Mouse (Mus musculus): ENCODE measurements around the gene Iqck. TPM values are rescaled to one million over a fixed set of nuclear protein-coding genes. Genes with fewer than 3 reads are reported as not detected.
A peak's percentile ranks its signal among the peaks of the same experiment; 100 is the strongest.

The Iqck gene
- total and polyA plus RNA-seq, 3 experiments, result 0.29 to 0.70 (median 0.32) TPM

- Histone ChIP-seq H3K9ac (ENCODE audit: low read depth, low read length) (no peak overlapping the region), H3K4me1 (ENCODE audit: control insufficient read depth, insufficient read depth, low read length) (no peaks in the 10 kb centered on the region), H3K27ac (no peak overlapping the region), H3K79me2 (replicated peaks; ENCODE audit: control insufficient read depth, insufficient read depth, low read length) (no peaks in the 10 kb centered on the region), H3K4me3 (no peak overlapping the region), H3K27me3 (ENCODE audit: control insufficient read depth, insufficient read depth, low read length) (no peaks in the 10 kb centered on the region), H3K36me3 (ENCODE audit: control insufficient read depth, insufficient read depth, low read length) (no peaks in the 10 kb centered on the region)
- WGBS, result 70% methylated on average over 2 of the region's 2 CpGs
- TF ChIP-seq CTCF (IDR thresholded peaks at IDR 0.05) (no peak), EP300 (IDR thresholded peaks at IDR 0.05; ENCODE audit: insufficient read depth, low read depth, low read length) (no peak), POLR2A (IDR thresholded peaks at IDR 0.05; ENCODE audit: insufficient read depth, low read depth, low read length) (no peak)
- DNase-seq, result no peak
- intact Hi-C loops (cut with DNase I), result no loop called here
Observed at GRCm38 (mm10) chr7:119001965-119002364, 146.4 kb downstream of the Iqck start.

DNA sequence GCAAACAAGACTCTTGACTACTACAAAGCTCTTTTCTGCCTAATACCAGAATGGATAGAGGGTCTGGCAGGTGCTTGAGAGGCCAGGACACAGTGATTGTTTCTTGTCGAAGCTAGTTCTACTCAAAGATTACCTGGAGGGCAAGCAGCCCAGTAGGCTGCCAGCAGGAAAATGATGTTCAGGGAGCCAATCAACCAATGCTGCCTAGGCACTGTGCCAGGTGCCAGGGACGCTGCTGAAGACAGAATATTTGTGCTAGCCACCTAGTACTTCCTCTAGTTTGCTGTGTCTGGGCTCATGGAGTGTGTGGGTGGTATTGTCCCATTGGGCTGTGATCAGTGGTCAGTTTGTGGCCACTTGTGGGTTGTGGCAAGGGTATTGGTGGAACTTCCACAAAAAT lies 146.9 kb downstream of the Iqck start:
- H3K79me2 ChIP-seq (replicated peaks; ENCODE audit: control insufficient read depth, insufficient read depth, low read length), result no peaks in the 10 kb centered on the region
- no peak overlapping the region for H3K27ac ChIP-seq
- no peak for DNase-seq
- no peak overlapping the region for H3K4me3 ChIP-seq
- intact Hi-C loops (cut with DNase I), result no loop called here
- no peaks in the 10 kb centered on the region for H3K27me3 ChIP-seq (ENCODE audit: control insufficient read depth, insufficient read depth, low read length)
- no peaks in the 10 kb centered on the region for H3K4me1 ChIP-seq (ENCODE audit: control insufficient read depth, insufficient read depth, low read length)
- WGBS, result 28% methylated on average over 2 of the region's 2 CpGs
- TF ChIP-seq EP300 (IDR thresholded peaks at IDR 0.05; ENCODE audit: insufficient read depth, low read depth, low read length) (no peak), CTCF (IDR thresholded peaks at IDR 0.05) (no peak), POLR2A (IDR thresholded peaks at IDR 0.05; ENCODE audit: insufficient read depth, low read depth, low read length) (no peak)
- H3K36me3 ChIP-seq (ENCODE audit: control insufficient read depth, insufficient read depth, low read length), result no peaks in the 10 kb centered on the region
- H3K9ac ChIP-seq (ENCODE audit: low read depth, low read length), result no peak overlapping the region

GRCm38 (mm10) chr7:119010854-119011529 lies 155.4 kb downstream of the Iqck start:
- H3K36me3 ChIP-seq (ENCODE audit: control insufficient read depth, insufficient read depth, low read length), result no peaks in the 10 kb centered on the region
- H3K4me1 ChIP-seq (ENCODE audit: control insufficient read depth, insufficient read depth, low read length), result no peaks in the 10 kb centered on the region
- H3K27ac ChIP-seq, result no peak overlapping the region
- TF ChIP-seq CTCF (IDR thresholded peaks at IDR 0.05), result peak; percentile 95
- no peak for TF ChIP-seq POLR2A (IDR thresholded peaks at IDR 0.05; ENCODE audit: insufficient read depth, low read depth, low read length)
- peak; percentile 19 to 74 for DNase-seq
- no peaks in the 10 kb centered on the region for H3K27me3 ChIP-seq (ENCODE audit: control insufficient read depth, insufficient read depth, low read length)
- intact Hi-C loops (cut with DNase I), result loop anchor here (10.0 kb wide), 1 partner anchor 504 kb away; the partner anchor contains the start of gene Acsm5
- H3K79me2 ChIP-seq (replicated peaks; ENCODE audit: control insufficient read depth, insufficient read depth, low read length), result no peaks in the 10 kb centered on the region
- H3K9ac ChIP-seq (ENCODE audit: low read depth, low read length), result no peak overlapping the region
- 18% methylated on average over 5 of the region's 5 CpGs for WGBS
- H3K4me3 ChIP-seq, result no peak overlapping the region

DNA sequence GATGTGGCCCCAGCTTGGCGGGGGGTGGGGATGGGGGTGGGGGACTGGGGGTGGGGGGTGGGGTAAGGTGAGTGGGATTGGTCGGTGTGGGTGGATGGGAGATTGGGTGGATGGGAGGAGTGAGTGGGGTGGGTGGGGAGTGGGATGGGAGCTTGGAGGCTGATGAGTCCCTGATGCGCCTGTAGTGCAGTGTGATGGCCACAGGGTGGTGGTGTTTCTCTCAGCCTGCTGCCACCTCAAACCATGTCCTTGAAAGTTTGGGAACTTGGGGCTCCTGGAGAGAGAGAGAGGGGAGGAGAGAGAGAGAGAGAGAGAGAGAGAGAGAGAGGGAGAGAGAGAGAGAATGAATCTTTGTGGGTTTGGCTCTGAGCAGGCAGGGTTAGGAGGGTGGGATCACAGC lies 160.2 kb downstream of the Iqck start:
- TF ChIP-seq POLR2A (IDR thresholded peaks at IDR 0.05; ENCODE audit: insufficient read depth, low read depth, low read length), result no peak
- peak; percentile 48 for TF ChIP-seq CTCF (IDR thresholded peaks at IDR 0.05)
- H3K27me3 ChIP-seq (ENCODE audit: control insufficient read depth, insufficient read depth, low read length), result no peaks in the 10 kb centered on the region
- 5% methylated on average over 3 of the region's 3 CpGs for WGBS
- DNase-seq, result no peak
- no peaks in the 10 kb centered on the region for H3K4me1 ChIP-seq (ENCODE audit: control insufficient read depth, insufficient read depth, low read length)
- H3K9ac ChIP-seq (ENCODE audit: low read depth, low read length), result no peak overlapping the region
- intact Hi-C loops (cut with DNase I), result loop anchor here (10.0 kb wide), 1 partner anchor 499 kb away; the partner anchor contains the start of gene Acsm5
- H3K27ac ChIP-seq, result no peak overlapping the region
- H3K79me2 ChIP-seq (replicated peaks; ENCODE audit: control insufficient read depth, insufficient read depth, low read length), result no peaks in the 10 kb centered on the region
- H3K36me3 ChIP-seq (ENCODE audit: control insufficient read depth, insufficient read depth, low read length), result no peaks in the 10 kb centered on the region
- no peak overlapping the region for H3K4me3 ChIP-seq

DNA sequence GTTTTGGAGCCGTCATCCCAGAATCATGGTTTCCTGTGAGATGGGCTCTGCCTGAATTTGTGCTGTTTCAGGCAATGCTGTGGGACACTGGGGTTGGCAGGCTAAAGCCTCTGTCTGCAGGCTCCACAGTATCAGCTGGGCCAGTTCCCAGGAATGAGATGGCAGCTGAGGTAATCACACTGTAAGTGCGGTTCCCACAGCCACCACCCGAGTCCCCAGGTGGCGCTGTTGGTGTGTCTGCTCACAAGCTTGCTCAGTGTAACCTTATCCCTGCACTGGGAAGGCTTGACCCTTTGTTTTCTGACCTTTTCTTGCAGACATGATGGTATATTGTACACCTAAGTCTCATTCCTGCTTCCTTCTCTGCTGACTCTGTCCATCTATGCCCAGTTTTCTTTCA lies 164.0 kb downstream of the Iqck start:
- H3K27me3 ChIP-seq (ENCODE audit: control insufficient read depth, insufficient read depth, low read length), result no peaks in the 10 kb centered on the region
- H3K4me3 ChIP-seq, result no peak overlapping the region
- H3K36me3 ChIP-seq (ENCODE audit: control insufficient read depth, insufficient read depth, low read length), result no peaks in the 10 kb centered on the region
- H3K9ac ChIP-seq (ENCODE audit: low read depth, low read length), result no peak overlapping the region
- intact Hi-C loops (cut with DNase I), result loop anchor here (10.0 kb wide), 1 partner anchor 495 kb away; the partner anchor contains the start of gene Acsm5
- TF ChIP-seq CTCF (IDR thresholded peaks at IDR 0.05) (peak; percentile 70), POLR2A (IDR thresholded peaks at IDR 0.05; ENCODE audit: insufficient read depth, low read depth, low read length) (no peak)
- H3K27ac ChIP-seq, result no peak overlapping the region
- peak; percentile 28 to 37 for DNase-seq
- no peaks in the 10 kb centered on the region for H3K4me1 ChIP-seq (ENCODE audit: control insufficient read depth, insufficient read depth, low read length)
- H3K79me2 ChIP-seq (replicated peaks; ENCODE audit: control insufficient read depth, insufficient read depth, low read length), result no peaks in the 10 kb centered on the region
- WGBS, result 13% methylated on average over 4 of the region's 4 CpGs

Other genes with a start within 250 kb of the Iqck start
- gene Gde1, start 150.0 kb upstream of the Iqck start, total RNA-seq (2021), result 10 to 100 TPM; 30.2 to 34.5 TPM
- gene Gde1, start 150.0 kb upstream of the Iqck start, polyA plus RNA-seq (2012; rRNA removed), result 54.9 and 62.8 TPM in 2 replicates
- 1 to 10 TPM; 1.5 to 1.6 TPM for gene Ccp110, start 143.2 kb upstream of the Iqck start, total RNA-seq (2021)
- 1.4 and 2.0 TPM in 2 replicates for gene Ccp110, start 143.2 kb upstream of the Iqck start, polyA plus RNA-seq (2012; rRNA removed)
- gene Vps35l, start 115.5 kb upstream of the Iqck start, total RNA-seq (2021), result 10 to 100 TPM; 21.0 to 21.7 TPM
- gene Vps35l, start 115.5 kb upstream of the Iqck start, polyA plus RNA-seq (2012; rRNA removed), result 26.5 and 30.2 TPM in 2 replicates
- 10 to 100 TPM; 13.7 to 14.0 TPM for gene Knop1, start 502 bp downstream of the Iqck start, total RNA-seq (2021)
- 5.3 and 9.8 TPM in 2 replicates for gene Knop1, start 502 bp downstream of the Iqck start, polyA plus RNA-seq (2012; rRNA removed)
- 10 to 100 TPM; 11.3 to 11.6 TPM for gene Gprc5b, start 139.5 kb downstream of the Iqck start, total RNA-seq (2021)
- 20.4 and 24.0 TPM in 2 replicates for gene Gprc5b, start 139.5 kb downstream of the Iqck start, polyA plus RNA-seq (2012; rRNA removed)

All from heart, adult 2 months (tissue).